Mouse (Mus musculus) spleen, embryonic (tissue): ENCODE data around the gene Fndc11.

Experiments
- CTCF ChIA-PET: fragments of 350-600 bp; sonication (Branson Sonifier 250); formaldehyde crosslinking; loops from one replicate; lab custom pipeline; 2022; lab: Charles Lee

Fndc11 gene

GRCm38 (mm10) chr2:181253248-181253647 lies 33.4 kb downstream of the Fndc11 start:
- CTCF ChIA-PET, result no interaction called here

- CTCF ChIA-PET, result interaction anchor here (0.5 kb wide), 1 partner anchor 9 kb away, joined by 3 read pairs; no protein-coding TSS in a partner anchor
Measured at GRCm38 (mm10) chr2:181266839-181267238, 47.0 kb downstream of the Fndc11 start.

GRCm38 (mm10) chr2:181272092-181272491 lies 52.3 kb downstream of the Fndc11 start:
- CTCF ChIA-PET, result no interaction called here
